Mouse (Mus musculus) small intestine, adult 2 months (tissue): ENCODE data around the gene Dnajc22. TPM values are rescaled to one million over a fixed set of nuclear protein-coding genes. Genes with fewer than 3 reads are reported as not detected.

Experiments used
- H3K27ac ChIP-seq: fragments of 200-500 bp; 2 replicates; pipeline ENCODE4 v1.5.1; 2012; ENCODE audit warnings: low read depth, low read length, control low read depth, inconsistent platforms; ENCODE audit not compliant: insufficient read depth
- H3K27me3 ChIP-seq: fragments of 200-500 bp; 2 replicates; pipeline ENCODE4 v1.6.1; 2012; ENCODE audit warnings: mild to moderate bottlenecking, moderate library complexity, low read length, inconsistent platforms; ENCODE audit not compliant: control insufficient read depth, insufficient read depth
- H3K36me3 ChIP-seq: fragments of 200-500 bp; 2 replicates; pipeline ENCODE4 v1.6.1; 2012; ENCODE audit warnings: mild to moderate bottlenecking, low read length, control low read depth, inconsistent platforms; ENCODE audit not compliant: control insufficient read depth, insufficient read depth
- H3K4me1 ChIP-seq: fragments of 200-500 bp; 2 replicates; pipeline ENCODE4 v1.6.1; 2012; ENCODE audit warnings: low read length, inconsistent platforms, mixed read lengths; ENCODE audit not compliant: control insufficient read depth, insufficient read depth, insufficient read length
- H3K4me3 ChIP-seq: fragments of 200-500 bp; 2 replicates; pipeline ENCODE4 v1.5.1; 2012; ENCODE audit warnings: low read depth, mild to moderate bottlenecking, control low read depth, inconsistent platforms, low read length, moderate library complexity
- CTCF ChIP-seq: fragments of 200-500 bp; IDR thresholded peaks from 2 replicates; pipeline ENCODE4 v1.5.1; 2012; ENCODE audit warnings: low read depth, mild to moderate bottlenecking, control low read depth, inconsistent platforms, low read length, moderate library complexity, mixed read lengths; ENCODE audit not compliant: insufficient replicate concordance, insufficient read length; ENCODE audit errors: extremely low read depth
- POLR2A ChIP-seq: fragments of 200-500 bp; IDR thresholded peaks from 2 replicates; pipeline ENCODE4 v1.6.1; 2012; ENCODE audit warnings: low read depth, mild to moderate bottlenecking, control low read depth, inconsistent platforms, low read length, moderate library complexity
- WGBS: fragments of 180-500 bp; shearing (Covaris S2); methylation state at CpG from one replicate; pipeline ENCODE4 v1.1.7; 2018; 5-methylcytosine and 5-hydroxymethylcytosine counted together
- polyA plus RNA-seq: library from polyadenylated mRNA; depleted of rRNA; stranded (reverse); fragments of >200 nt; gene quantifications from 2 replicates; pipeline ENCODE4 v1.2.3, GENCODE M21; 2012; rRNA removed

Dnajc22 gene
- polyA plus RNA-seq, 1 experiment: 43.2 TPM

- WGBS: 93% methylated on average over 8 of the region's 8 CpGs
- Histone ChIP-seq H3K4me1 (no peaks in the 10 kb centered on the region), H3K27ac (no peak overlapping the region), H3K27me3 (no peaks in the 10 kb centered on the region), H3K36me3 (peaks cover 6% of the 10 kb centered on the region), H3K4me3 (no peak overlapping the region)
- TF ChIP-seq POLR2A: no peak
- no peak for TF ChIP-seq CTCF
These were observed 60.5 kb downstream of the Dnajc22 start for GRCm38 (mm10) chr15:99153466-99153865.

Other genes with a start within 250 kb of the Dnajc22 start
- gene Kmt2d, start 222.0 kb upstream of the Dnajc22 start, polyA plus RNA-seq: 19.4 and 36.2 TPM in 2 replicates
- 5.3 and 24.1 TPM in 2 replicates for gene Rhebl1, start 198.6 kb upstream of the Dnajc22 start, polyA plus RNA-seq
- 0.33 and 0.55 TPM in 2 replicates for gene Dhh, start 194.6 kb upstream of the Dnajc22 start, polyA plus RNA-seq
- gene Lmbr1l, start 174.9 kb upstream of the Dnajc22 start, polyA plus RNA-seq: 183 and 395 TPM in 2 replicates
- gene Tuba1b, start 158.6 kb upstream of the Dnajc22 start, polyA plus RNA-seq: 455 and 523 TPM in 2 replicates
- 1.2 and 23.9 TPM in 2 replicates for gene Gm49450, start 139.6 kb upstream of the Dnajc22 start, polyA plus RNA-seq
- 99.6 and 116 TPM in 2 replicates for gene Tuba1a, start 139.5 kb upstream of the Dnajc22 start, polyA plus RNA-seq
- 252 and 382 TPM in 2 replicates for gene Tuba1c, start 63.3 kb upstream of the Dnajc22 start, polyA plus RNA-seq
- gene Prph, start 38.0 kb upstream of the Dnajc22 start, polyA plus RNA-seq: 4.6 and 4.8 TPM in 2 replicates
- 5.3 and 9.0 TPM in 2 replicates for gene Troap, start 18.6 kb upstream of the Dnajc22 start, polyA plus RNA-seq
- gene C1ql4, start 5.4 kb upstream of the Dnajc22 start, polyA plus RNA-seq: not detected in 2 replicates
- gene Spats2, start 32.7 kb downstream of the Dnajc22 start, polyA plus RNA-seq: 1.6 and 3.9 TPM in 2 replicates
- gene Kcnh3, start 131.7 kb downstream of the Dnajc22 start, polyA plus RNA-seq: 0.56 and 3.0 TPM in 2 replicates
- 46.5 and 96.6 TPM in 2 replicates for gene Mcrs1, start 158.8 kb downstream of the Dnajc22 start, polyA plus RNA-seq
- 14.4 and 20.8 TPM in 2 replicates for gene Prpf40b, start 201.9 kb downstream of the Dnajc22 start, polyA plus RNA-seq
- gene Fam186b, start 202.7 kb downstream of the Dnajc22 start, polyA plus RNA-seq: not detected in 2 replicates